Mouse (Mus musculus): ENCODE measurements around the gene Lrat. TPM values are rescaled to one million over a fixed set of nuclear protein-coding genes. Genes with fewer than 3 reads are reported as not detected.
A peak's percentile ranks its signal among the peaks of the same experiment; 100 is the strongest.

The Lrat gene
- under 1 TPM; 0.13 to 0.15 TPM for total RNA-seq (2021)
- long read RNA-seq, experiment 1, result 0 reads
- long read RNA-seq, experiment 2, result 0 reads

DNA sequence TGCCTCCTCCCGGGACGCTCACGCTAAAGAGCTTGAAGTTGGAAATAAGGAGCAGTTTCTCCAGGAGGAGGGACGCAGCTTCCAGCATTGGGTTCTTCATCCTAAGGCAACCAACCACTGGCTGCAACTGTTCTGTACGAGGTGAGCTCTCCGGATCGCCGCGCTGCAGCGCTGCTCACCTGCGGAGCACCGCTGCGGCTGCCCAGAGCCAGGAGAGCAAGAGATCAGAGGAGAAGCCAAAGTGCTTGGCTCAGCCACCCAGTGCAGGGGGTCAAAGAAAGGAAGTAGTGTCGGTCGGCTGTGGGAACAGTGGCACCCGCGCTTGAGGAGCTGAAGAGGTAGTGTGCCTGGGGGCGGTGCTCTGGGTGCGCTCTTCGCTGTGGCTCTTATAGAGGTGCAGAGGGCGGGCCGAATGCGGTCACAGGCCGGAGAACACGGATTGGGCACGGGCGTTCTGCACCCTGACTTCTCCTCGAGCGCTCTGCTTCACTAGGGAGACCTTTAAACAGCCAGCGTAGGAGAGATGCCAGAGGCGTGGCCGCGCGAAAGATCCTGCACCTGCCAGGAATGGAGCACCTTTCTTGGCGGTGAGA, at the start of gene Lrat:
Gene Lrat (minus strand): TSS at position 361 of the 593 bp plus-strand sequence.
- intact Hi-C loops (cut with DNase I), result no loop called here
- DNase-seq (ENCODE audit: low spot score in 2 of 2), result no peak

DNA sequence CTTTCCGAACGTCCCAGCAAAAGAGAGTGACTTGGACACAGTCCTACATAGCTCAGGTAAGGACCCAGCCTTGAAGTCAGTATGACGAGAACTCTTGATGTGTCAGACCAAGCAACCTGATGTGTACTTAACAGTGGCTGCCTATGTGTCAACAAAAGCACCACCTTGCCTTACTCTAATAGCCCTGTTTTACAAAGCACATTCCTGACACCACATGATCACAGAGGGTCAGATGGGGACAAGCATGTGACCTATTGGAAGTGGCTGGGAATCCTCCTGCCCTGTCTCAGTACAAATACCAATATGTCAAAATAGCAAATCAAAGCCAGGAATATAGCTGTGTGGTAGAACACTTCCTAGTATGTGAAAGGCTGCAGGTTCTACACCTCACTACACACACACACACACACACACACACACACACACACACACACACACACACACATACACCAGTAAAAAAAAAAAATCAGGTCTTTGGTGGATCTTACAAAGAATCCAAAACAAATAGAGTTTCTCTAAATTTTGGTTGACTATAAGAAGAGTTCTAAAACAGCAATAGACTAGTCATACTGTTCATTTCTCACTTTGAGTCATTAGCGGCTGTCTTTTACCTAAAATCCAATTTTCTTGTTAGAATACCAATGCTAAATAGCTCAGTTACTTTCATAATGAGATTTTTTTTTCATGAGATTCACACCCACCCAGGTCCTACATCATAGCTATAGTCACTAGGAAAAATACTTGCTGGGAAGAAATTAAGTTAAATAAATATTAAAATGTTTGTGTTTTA, 48.6 kb upstream of the Lrat start:
- DNase-seq (ENCODE audit: low spot score in 2 of 2), result no peak
- intact Hi-C loops (cut with DNase I), result no loop called here

DNA sequence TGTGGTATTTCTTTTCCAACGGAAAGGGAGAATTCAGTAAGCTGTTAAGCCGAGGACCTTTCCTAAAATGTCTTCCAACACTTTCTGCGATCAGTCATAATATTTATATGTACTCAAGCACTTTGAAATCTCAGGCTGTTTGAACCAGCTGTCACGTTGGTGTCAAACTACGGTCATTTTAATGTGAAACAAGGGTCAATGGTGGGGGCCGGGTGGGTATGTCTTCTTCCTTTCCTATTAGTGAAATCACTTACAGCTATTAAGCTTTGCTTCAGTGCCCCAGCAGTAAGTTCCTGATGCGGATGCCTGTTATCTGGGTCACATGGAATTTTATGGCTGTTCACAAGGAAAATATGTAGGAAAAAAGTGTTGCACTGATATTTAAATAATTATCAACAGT, 46.9 kb upstream of the Lrat start:
- intact Hi-C loops (cut with DNase I), result no loop called here
- DNase-seq (ENCODE audit: low spot score in 2 of 2), result no peak

DNA sequence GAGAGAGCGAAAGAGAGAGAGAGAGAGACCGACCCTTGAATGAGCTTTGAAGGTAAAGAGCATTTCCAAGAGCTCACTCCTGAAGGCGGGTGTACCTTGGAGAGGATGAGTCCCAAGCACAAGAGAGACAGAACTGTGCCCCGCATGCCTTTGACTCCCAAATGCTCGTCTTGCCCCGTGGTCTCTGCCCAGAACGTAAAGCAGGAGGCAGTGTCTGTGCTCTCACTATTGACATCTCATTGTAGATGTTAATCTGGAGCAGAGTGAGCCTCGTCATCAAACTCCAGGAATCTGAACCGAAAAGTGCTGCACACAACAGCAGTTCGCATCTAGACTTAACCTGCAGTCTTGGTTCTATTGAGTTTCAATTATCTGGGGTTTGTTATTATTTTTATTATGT, 46.4 kb upstream of the Lrat start:
- DNase-seq (ENCODE audit: low spot score in 2 of 2), result no peak
- intact Hi-C loops (cut with DNase I), result no loop called here

DNA sequence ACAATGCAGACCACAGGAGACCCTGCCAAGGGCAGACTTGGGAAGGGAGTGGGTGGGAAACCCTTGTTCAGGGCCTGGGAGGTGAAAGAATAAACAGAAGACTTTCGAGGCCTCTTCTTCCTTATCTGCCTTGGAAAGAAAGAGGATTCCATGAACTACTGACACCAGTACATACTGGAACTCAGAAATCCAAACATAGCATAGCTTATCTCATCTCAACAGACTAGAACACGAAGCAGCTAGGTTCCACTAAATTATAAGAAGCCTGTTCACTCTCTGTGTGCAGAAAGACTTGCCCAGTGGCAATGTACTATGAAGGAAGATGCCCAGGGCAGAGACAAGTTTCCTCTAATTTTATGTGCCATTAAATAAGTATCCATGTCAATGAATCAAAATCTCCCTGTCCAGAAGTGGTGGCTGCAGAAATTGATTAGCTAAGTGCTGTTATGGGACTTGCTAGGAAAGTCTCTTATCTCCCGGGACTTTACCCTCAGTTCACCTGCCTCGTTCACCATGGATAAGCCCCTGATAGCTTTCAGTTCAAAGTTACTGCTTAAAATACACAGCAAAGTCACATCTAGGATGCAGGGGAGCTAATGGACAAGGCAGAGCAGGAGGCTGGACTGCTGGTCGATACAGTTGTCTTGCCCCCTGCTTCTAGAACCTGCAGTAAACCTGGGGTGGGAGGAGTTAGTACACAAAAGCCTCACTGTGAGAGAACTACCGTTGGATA, 42.8 kb upstream of the Lrat start:
- no peak for DNase-seq (ENCODE audit: low spot score in 2 of 2)
- intact Hi-C loops (cut with DNase I), result no loop called here

DNA sequence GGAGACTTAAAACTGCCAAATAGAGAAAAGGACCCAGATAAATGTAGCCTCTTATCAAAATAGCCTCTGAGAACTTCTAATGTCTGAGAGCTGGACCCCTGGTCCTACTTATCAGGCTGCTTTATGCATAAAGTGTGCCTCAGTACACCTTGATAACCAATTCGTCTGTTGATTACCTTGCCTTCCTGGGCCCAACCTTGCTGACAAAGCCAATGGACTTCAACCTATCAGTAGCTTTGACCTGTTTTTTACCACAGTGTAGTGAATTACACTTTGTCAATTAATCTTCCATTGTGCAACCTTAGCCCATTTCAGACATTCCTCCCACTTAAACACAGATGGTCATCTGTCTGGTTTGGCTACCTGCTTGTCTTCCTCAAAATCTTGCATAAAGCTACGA, 24.1 kb upstream of the Lrat start:
- intact Hi-C loops (cut with DNase I), result no loop called here
- no peak for DNase-seq (ENCODE audit: low spot score in 2 of 2)

DNA sequence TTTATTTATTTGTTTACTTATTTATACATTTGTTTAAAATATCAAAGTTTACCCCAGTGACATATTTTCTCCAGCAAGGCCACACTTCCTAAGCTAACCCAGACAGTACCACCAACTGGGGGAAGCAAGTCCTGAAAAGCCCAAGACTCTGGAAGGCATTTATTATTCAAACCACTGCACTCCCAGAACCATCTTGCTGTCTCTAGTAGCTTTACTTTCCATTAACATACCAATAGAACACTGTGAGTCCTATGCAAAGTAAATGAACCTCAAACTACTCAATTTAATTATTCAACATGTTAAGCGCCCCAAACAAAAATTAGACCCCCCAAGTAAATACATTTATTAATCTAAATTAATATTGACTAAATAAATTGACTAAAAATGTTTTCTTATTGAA, 11.9 kb upstream of the Lrat start:
- no peak for DNase-seq (ENCODE audit: low spot score in 2 of 2)
- intact Hi-C loops (cut with DNase I), result no loop called here

DNA sequence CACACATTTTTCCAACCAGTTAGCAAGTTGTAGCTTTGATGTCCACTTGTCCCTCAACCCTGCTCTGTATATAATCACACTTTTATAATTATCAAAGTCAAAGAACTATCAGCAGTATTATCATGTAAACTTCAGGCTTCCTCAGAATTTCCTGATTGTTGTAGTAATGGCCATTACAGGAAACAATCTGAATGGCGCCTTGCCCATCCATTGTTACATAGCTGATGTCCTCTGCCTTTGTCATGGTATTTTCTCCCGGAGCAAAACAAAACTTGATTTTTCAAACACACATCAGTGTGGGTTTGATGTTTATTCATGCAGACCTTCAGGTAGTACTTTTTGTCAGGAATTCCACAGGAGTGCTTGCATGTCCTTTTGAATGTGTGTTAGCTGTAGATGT, 4.9 kb upstream of the Lrat start:
- intact Hi-C loops (cut with DNase I), result no loop called here
- no peak for DNase-seq (ENCODE audit: low spot score in 2 of 2)

DNA sequence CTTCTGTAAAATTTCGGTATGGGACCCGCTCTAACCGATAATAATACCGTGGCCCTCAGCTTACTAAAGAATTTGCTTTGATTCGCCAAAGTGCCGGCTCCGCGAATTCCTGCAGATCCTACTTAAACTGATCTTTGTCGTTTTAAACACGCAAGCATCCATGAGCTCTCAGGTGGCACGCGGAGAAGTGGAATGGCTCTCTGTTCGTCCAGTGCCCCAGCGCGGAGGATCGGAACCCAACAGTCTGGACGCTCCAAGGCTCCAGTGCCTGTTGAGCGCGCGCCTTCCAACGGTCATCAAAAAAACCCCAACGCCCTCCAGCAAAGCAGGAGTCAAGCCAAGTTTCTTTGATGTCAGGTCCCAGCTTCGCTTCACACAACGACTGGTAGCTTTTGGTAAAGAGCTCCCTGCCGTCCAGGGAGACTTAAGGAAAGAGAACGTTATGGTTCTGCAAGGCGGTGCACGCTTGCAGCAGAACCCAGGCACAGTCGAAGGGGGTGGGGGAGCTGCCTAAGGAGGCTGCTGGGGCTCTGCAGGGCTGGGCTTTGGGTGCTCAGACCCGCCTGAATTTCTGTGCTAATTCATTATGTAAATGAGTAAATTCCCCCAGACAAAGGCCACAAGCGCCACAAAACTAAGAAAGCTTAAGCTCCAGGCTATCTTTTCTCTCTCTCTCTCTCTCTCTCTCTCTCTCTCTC, 587 bp upstream of the Lrat start:
- intact Hi-C loops (cut with DNase I), result no loop called here
- peak in 1 of 2 experiments; percentile 4 for DNase-seq (ENCODE audit: low spot score in 2 of 2)

DNA sequence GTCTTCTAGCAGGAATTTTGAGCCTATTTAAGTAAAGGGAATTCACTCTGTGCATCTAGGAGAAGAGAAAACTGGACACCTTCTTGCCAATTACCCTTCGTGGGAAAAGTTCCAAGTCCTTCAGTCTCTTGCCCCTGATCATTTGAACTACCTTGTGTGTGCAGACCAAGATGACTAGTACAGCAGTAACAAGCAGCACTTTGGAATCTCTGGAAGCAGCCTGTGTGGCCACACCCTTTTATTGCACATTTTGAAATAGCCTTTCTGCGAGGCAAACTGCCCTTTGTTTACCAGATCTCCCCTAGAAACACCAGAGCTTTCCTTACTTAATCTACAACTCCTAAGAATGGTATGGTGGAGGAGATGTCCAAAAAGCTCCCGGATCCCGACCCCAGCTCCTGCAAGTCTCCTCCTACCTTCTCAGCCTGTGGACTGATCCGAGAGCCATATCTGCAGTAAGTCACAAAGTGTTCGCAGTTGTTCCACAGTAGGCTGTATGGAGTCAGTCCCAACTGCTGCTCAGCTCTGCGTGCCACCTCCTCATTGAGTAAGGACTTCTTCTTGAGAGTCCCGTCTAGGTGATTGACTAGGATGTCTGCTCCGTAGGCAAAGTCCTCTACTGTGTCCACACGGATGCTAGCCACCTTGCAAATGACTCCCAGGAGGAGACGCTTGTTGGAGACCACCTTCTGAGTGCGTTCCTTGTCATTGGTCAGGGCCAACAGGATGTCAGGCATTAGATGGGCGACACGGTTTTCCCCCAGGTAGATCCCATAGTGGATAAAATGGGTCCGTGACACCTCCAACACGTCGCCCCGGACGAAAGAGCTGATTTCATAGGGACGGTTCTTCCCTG, 788 bp downstream of the Lrat start:
- DNase-seq (ENCODE audit: low spot score in 2 of 2), result no peak
- intact Hi-C loops (cut with DNase I), result no loop called here

DNA sequence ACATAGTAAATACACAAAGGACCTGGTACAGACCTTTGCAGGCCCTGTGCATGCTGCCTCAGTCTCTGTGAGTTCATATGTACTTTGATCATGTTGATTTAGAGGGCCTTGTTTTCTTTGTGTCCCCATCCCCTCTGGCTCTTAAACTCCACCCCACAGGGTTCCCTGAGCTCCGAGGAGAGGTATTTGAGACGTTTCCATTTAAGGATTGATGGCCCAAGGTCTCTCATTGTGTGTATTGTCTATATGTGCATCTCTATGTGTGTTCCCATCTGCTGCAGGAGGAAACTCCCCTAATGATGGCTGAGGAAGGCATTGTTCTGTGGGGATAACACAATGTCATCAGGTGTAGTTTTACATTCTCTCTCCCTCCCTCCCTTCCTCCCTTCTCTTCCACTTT, 14.9 kb downstream of the Lrat start:
- intact Hi-C loops (cut with DNase I), result no loop called here
- DNase-seq (ENCODE audit: low spot score in 2 of 2), result no peak

DNA sequence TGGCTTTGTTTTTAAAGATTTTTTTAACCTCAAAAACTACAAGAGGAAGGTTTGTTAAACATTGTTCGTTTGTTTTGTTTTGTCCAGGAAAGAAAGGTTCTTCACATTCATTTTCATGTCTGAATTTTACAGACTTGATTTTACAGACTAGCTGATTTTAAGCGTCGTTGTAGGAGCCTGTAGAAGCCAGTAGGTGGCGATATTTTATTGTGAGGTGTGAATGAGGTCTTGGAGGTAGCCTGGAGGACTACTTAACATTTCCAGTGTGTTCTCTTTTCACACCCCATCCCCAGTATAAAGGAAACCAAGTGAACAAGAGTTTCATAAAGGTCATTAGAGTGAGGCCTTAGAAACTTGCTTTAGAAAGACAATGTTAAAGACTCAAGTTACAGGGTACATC, 26.5 kb downstream of the Lrat start:
- DNase-seq (ENCODE audit: low spot score in 2 of 2), result peak; percentile 52 to 67
- intact Hi-C loops (cut with DNase I), result loop anchor here (2.0 to 5.0 kb wide), 2 partner anchors 105 to 176 kb away; no protein-coding TSS in a partner anchor

DNA sequence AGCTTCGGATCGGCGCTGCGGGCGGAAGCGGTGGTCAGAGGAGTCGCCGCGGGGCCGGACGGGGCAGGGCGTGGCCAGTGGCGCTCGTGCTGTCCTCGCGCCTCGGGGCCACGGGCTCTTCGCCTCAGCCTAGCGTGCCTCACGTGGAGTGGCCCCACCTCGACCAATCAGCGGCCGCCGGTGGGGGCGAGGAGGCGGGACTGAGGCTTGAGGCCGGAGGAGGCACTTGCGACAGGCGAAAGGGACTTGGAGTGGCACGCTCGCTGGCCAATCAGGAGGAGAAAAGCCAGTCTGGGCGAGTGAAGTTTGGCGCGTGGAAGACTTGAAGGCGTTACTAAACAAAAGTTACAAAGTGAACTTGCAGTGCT, 27.4 kb downstream of the Lrat start, which contains the start of gene Rbm46:
Gene Rbm46 (minus strand): TSS at position 112 of the 368 bp plus-strand sequence.
- peak; percentile 69 to 79 for DNase-seq (ENCODE audit: low spot score in 2 of 2)
- intact Hi-C loops (cut with DNase I), result loop anchor here (2.0 to 5.0 kb wide), 2 partner anchors 106 to 176 kb away; no protein-coding TSS in a partner anchor

DNA sequence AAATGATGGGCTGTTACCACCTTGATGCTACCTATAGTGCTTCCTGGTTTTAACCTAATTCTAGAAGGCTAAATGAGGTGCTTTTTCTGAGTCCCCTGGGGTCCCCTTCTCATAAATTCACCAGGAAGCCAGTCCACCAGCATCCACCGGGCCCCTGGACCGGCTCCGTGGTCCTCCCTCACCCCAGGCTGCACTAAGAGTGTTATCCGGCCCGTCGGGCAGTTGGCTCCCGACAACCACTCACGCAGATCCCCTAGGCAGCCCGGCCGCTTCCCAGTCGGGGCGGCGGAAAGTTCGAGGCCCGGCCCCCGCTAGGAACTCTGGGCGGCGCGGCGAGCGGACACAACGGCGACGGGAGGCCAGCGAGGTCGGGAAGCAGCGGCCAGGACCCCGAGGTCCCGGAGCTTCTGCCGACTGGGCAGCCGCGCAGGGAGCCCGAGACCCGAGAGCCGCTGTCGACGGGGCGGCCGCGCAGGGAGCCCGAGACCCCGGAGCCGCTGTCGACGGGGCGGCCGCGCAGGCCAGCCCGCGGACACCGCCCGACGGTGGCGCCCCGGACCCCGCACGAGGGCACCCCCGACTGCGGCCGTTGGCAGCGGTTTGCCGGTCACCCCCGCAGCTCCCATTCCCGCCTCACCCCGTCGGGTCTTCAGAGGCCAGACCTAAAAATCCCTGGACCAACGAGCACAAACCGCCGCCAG, 28.0 kb downstream of the Lrat start:
- no peak for DNase-seq (ENCODE audit: low spot score in 2 of 2)
- intact Hi-C loops (cut with DNase I), result loop anchor here (2.0 to 5.0 kb wide), 2 partner anchors 106 to 177 kb away; no protein-coding TSS in a partner anchor

DNA sequence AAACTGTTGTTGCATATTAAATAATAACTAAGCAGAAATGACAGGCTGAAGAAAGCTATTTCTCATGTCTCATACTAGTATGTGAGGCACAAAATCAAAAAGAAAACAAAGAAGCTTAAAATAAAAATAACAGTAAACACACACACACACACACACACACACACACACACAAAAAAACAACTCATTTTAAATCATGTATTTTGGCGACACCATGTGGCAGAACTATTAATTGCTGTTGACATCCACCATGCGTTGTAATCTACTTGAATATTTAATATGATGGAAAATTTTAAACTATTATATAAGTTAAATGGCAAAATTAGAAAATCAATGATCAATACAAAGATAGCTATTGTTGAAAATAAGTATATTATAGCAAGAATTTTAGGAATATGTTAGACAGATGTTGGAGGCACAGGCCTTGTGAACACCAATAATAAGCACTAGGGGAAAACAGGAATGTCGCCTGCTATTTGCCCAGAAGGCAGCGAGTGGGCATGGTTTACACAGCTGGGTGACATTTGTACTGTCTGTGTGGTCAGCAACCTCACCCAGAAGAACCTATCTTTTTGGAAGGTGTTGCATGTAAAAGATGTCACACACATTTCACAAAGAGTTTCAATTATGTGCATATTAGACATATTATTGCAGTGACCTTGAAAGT, 46.2 kb downstream of the Lrat start:
- DNase-seq (ENCODE audit: low spot score in 2 of 2), result peak; percentile 60 to 64
- intact Hi-C loops (cut with DNase I), result loop anchor here (5.0 to 10.0 kb wide), 3 partner anchors 313 to 490 kb away; partner anchors contain the start of gene Npy2r

Data from left cerebral cortex, postnatal 14 days (tissue).